Mouse (Mus musculus): ENCODE results near the gene Rin3.

- TF ChIP-seq POLR2A (IDR thresholded peaks at IDR 0.05; ENCODE audit: control insufficient read depth, extremely low read depth, insufficient read depth, low read length, poor library complexity): no peak
- TF ChIP-seq CTCF (IDR thresholded peaks at IDR 0.05; ENCODE audit: borderline replicate concordance, control insufficient read depth, extremely low read depth, insufficient read depth, low read length, poor library complexity): no peak
Measured at GRCm38 (mm10) chr12:102426285-102426684, 143.4 kb downstream of the Rin3 start.
